Mouse (Mus musculus) heart, adult 8-10 months (tissue): ENCODE results near the gene Ndufv1. TPM values are rescaled to one million over a fixed set of nuclear protein-coding genes. Genes with fewer than 3 reads are reported as not detected.
"Not testable (repeated sequence)": the region's sequence is repeated elsewhere in the genome, so short reads cannot be mapped to it uniquely, and the experiment has no call there.

Experiments
- DNase-seq: peaks from one replicate; pipeline ENCODE4 v3.0.0; 2022; ENCODE audit warnings: low spot score
- total RNA-seq, 4 experiments: library from RNA; stranded (reverse); gene quantifications; 2 replicates each; pipeline ENCODE4 v1.2.4; 2022

Ndufv1 gene
- total RNA-seq, 4 experiments from 2014 or later, result 1,087 to 1,207 (median 1,176) TPM

DNA sequence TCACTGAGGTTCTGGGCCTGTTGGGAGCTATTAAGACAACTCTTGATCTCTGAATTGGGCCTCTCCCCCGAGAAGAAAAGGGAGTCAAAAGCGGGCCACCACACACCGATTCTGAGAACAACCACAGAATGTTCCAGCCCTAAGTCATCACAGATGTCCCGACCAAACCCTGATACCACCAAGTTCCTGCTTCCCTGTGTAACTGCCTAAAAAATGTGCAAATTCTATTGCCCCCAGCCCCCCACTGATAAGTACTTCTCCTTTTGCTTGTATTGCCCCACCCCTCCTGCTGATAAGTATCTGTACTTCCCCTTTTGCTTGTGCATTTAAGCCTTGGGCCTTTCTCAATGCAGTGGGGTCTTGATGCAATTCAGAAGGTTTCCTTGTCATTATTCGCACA is 31.5 kb upstream of the Ndufv1 start:
- not testable (repeated sequence) for DNase-seq

DNA sequence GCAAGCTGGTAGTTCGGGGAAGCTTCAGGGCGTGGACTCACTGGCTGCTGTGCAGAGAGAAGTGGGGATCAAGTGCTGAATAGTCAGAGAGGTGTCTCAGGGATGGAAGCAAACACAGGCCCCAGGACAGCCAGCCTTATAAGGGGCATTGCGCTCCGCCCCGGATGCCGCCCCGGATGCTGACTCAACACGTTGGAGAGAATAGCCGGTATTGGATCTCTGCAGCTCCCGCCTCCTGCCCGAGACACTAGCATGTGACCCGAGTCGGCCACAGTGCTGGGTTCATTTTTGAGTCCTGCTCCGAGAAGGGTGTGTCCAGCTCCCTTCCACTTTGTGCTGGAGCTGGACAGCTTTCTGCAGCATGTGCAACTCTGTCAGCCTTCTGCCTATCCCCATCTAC is 29.5 kb upstream of the Ndufv1 start:
- peak; percentile 48 for DNase-seq

DNA sequence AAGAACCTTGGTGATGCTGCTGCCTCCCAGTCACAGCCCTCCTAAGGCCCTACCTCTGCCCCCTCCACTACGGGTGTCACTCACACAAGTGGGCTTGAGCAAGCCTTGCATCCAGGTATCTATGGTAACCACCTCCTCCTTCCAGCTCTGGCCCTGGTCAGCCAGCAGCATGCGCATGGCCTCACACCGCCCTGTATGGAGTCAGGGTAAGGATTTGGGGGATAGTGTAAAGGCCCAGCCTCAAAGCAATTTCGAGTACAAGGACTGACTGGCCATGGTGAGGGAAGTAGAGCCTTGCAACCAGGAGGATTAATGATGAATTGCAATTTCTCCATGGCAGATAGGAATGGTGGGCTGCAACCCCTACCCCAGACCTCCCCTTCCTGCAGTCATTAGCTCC is 28.9 kb upstream of the Ndufv1 start:
- DNase-seq, result not testable (repeated sequence)

DNA sequence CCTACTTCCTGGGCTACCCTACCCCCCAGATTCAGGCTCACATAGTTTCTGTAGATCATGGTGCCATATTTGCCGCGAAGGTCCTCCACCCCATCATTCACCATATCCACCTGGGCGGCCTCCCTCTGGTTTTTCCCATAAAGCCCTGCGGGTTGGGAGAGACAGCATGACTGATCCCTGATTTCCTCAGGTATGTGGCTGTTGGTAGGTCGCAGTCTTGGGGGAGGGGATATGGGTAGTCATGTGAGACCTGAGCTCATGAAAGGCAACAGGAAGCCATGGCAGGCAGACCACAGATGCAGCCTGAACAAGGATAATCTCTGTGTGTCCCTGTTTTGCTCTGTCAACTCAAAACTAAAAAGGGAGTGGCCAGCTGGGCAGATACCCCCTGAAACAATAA is 28.3 kb upstream of the Ndufv1 start:
- not testable (repeated sequence) for DNase-seq

DNA sequence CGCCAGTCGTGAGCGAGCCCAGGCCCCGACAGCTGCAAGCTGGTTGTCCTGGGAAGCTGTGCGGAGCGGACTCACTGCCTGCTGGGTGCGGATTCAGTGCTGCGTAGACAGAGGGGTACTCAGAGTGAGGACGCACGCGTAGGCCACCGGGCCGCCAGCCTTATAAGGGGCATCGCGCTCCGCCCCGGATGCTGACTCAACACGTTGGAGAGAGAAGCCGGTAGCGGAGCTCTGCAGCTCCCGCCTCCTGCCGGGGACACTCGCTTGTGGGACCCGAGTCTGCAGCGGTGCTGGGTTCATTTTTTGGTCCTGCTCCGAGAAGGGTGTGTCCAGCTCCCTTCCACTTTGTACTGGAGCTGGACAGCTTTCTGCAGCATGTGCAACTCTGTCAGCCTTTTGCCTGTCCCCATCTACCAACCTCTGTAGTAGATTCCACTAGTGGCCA is 25.2 kb upstream of the Ndufv1 start, which contains the start of gene Gstp1:
Gene Gstp1 (minus strand): TSS at position 198 of the 445 bp plus-strand sequence.
- peak; percentile 88 for DNase-seq

DNA sequence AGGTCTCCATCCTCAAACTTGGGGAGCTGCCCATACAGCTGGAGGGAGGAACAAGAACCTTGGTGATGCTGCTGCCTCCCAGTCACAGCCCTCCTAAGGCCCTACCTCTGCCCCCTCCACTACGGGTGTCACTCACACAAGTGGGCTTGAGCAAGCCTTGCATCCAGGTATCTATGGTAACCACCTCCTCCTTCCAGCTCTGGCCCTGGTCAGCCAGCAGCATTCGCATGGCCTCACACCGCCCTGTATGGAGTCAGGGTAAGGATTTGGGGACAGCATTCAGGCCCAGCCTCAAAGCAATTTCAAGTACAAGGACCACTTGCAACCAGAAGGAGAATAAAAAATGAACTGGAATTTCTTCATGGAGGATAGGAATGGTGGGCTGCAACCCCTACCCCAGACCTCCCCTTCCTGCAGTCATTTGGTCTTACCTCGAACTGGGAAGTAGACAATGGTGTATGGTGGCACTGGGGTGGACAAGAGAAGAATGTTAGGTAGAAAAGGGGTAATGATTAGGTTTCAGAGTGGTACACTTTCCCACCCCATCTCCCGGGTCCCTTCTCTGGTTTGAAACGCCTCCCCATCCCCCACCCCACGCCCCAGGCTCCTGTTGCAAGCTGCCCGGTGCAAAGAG is 24.7 kb upstream of the Ndufv1 start:
- not testable (repeated sequence) for DNase-seq

DNA sequence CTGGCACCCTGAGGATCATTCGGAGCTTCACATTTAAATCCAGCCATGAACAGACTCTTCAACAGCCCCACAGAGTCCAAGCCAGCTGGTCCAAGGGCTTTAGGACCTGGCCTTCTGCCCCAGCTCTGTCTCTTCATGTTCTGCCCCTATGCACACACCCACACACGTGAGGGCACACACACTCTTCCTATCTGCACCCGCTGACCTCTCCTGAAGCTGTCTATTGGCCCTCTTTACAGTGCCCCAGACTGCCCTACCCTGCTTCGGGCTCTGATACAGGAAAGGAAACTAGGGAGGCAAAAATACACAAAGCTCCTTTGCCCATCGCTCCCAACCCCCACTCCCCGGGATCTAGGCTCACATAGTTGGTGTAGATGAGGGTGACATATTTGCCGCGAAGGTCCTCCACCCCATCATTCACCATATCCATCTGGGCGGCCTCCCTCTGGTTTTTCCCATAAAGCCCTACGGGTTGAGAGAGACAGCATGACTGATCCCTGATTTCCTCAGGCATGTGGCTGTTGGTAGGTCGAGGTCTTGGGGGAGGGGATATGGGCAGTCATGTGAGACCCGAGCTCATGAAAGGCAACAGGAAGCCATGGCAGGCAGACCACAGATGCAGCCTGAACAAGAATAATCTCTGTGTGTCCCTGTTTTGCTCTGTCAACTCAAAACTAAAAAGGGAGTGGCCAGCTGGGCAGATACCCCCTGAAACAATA is 23.9 kb upstream of the Ndufv1 start:
- DNase-seq, result no peak

DNA sequence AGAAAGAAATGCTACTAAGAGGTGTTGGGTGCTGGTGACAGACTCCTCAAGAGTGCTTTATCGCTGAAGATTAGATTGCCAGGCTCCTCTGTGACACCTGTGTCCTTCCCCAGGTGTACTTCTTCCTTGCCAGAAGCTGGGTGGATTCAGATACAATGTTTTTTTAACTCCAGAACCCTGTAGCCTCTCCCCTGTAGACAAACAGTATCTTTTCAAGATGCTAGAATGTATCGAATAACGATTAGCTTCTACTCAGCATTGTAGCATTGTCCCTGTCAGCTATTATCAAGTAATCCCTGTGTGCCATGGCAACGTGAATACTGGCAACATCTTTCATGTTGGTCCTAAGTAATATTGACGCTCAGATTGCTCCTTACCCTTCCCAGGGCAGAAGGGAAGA is 21.1 kb upstream of the Ndufv1 start:
- DNase-seq, result no peak

DNA sequence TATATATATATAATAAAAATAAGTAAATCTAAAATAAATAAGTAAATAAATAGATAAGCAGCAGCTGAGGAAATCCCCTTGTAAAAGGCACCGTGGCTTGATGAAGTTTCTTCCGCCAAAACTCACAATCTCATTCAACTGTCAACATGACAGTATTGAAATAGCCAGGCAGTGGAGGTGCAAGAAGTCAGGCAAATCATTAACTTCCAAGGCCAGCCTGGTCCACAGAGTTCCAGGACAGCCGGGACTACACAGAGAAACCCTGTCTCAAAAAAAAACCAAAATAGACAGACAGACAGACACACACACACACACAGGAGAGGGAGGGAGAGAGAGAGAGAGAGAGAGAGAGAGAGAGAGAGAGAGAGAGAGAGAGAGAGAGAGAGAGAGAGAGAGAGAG is 20.7 kb upstream of the Ndufv1 start:
- no peak for DNase-seq

DNA sequence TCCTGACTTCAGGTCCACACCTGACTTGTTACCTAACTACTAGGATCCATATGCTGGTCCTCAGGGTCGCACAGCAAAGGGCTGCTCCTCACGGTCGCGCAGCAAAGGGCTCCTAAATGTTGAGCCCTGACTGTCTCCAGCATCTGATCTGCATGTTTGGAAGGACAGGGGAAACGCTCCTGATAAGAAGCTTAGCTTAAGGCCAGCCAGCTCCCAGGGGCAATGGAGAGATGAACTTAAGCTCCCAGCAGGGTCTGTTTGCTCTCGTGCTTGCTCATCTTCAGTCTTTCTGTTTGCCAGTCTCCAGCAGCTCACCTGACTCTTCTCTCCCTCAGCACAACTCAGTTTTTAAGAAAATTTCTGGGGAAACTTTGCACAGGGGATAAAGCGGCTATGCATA is 20.1 kb upstream of the Ndufv1 start:
- DNase-seq, result no peak

DNA sequence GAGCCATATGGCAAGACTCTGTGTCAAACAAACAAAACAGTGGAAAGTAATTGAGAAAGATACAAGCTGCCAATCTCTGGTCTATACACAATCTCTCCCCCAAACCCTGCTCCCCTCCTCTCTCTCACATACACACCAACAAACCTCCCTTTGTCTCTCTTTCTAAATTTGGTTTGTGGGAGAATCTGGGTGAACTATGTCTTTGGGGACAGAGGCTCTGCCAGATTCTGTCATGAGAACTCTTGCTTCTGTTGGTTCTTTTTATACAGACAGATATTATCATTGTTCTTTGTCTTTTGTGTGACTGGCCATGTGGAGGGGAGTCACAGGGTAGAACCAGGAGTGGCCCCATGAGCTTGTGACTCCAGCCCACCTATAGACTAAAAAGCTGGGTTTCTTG is 15.0 kb upstream of the Ndufv1 start:
- DNase-seq, result no peak

DNA sequence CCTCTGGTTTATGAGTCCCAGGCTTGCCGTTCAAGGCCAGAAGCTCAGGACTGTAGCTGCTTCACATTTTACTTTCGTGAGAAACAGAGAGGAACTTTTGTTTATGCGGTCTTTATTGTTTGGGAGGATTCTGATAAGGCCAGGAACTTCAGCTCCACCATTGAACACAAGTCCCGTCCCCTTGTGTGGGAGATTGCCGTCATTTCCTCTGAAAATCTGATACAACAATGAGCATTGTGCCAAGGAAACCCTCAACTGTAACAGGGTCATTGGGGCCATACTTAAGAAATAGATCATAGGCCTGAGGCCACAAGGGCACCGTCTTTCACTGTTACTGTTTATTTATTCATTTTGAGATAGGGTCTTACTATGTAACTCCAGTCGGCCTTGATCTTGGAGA is 10.6 kb upstream of the Ndufv1 start:
- DNase-seq, result no peak

DNA sequence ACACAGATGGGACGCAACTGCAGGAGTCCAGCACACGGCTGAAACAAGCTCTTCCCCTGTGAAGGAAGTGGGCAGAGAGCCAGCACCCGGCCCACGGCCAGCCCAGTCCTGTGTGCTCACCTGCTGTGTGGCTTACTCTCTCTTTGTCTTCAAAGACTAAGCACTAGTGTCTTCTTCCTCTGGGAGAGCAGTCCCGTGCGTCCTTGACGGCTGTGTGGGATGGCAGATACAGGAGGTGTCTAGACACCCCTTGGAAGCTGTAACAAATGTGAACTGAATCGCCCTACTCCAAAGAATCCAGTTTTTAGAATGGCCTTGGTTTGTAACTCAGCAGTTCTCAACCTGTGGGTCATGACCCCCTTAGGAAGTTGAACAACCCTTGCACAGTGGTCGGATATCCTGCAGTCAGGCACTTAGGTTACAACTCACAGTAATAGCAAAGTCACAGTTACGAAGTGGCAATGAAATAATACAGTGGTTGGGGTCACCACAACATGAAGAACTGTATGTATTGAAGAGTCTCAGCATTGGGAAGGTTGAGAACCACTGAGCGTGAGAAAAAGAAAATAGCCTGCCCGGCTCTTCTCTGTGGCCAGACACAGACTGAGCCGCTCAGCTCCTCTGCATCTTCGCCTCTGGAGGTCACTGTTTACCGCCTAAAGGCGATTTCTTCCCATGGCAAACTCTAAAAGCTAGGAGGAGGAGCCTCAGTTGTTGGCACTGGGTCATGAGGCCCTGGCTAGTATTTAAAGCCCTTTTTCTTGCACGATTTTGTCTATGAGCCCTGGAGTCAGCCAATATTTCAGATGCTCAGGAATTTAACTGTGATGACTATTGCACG is 6.4 kb upstream of the Ndufv1 start:
- peak; percentile 90 for DNase-seq

DNA sequence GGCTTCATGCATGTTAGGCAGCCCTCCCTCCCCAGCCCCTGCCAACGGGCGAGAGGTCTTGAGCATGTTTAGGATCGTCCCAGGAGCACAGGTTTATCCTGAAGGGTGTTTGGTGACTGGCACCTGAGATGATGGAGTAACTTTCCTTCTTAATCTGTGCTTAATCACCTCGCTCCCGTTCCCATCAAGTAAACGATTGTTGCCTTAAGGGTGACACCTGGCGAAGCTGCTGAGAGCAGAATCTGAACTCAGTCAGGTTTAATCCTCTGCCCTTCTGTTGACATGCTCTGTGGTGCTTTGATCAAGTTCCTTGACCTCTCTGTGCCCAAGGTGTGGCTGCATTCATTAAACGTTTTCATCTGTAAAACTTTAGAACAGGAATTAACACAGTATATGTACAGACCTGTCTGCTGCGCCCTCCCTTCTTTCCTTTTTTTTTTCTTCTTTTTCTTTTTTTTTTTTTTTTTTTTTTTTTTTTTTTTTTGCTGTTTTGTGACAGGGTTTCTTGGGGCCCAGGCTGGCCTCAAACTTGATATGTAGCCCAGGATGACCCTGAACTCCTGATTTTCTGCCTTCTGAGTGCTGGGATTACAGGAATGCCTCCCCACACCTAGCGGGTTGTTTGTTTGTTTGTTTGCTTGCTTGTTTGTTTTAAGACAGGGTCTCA is 5.4 kb upstream of the Ndufv1 start:
- no peak for DNase-seq

DNA sequence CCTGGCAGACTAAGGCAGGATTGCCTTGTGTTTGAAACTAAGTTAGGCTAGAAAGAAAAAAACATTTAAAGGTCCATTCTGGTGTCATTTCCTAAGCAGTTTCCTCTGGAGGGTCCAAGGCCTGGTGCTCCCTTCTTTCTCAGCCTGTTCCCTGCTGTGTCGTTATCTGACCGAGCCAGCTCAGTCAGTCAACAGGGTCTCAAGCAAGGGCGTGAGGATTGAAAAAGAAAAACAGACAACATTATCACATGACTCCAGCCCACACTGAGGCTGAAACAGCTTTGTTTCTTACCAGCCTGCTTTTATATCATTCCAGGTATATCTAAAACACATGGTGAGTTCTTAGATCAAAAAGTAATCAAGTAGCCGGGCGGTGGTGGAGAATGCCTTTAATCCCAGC is 3.0 kb upstream of the Ndufv1 start:
- no peak for DNase-seq

DNA sequence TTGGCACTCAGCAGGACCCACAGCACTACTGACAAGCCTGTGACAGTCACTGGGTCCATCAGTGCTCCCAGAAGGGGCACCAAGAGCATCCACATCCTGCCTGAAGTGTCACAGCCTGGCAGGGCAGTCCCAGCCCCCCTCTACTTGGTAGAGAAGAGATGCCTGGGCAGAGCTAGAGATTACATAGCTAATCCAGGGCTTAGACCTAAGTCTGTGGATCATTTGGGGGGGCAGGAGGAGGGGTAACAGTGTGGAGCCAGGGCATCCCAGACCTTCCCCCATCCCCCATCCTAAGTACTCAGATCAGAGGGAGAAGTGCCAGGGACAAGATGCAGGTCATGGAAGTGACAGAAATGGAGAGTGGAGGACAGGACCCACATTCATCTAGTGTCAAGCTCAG is 2.2 kb upstream of the Ndufv1 start:
- DNase-seq, result no peak

DNA sequence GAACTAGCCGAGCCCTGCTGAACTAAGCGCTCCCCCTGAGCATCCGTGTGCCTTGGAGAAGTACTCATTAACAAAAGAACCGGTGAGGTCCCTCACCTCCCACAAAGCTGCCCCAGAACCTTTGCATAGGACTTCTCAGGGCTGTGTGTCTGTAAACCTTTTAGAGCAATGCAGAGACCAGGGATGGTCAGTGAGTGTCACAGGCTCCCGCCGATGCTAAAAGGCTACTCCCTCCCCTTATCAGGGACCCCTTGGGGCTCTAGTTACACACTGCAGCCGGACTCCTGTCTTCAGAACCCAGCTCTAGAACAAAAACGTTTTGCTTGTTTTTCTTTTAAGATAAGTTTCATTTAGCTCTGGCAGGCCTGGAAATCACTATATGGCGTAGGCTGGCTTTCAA is 460 bp upstream of the Ndufv1 start:
- DNase-seq, result no peak

DNA sequence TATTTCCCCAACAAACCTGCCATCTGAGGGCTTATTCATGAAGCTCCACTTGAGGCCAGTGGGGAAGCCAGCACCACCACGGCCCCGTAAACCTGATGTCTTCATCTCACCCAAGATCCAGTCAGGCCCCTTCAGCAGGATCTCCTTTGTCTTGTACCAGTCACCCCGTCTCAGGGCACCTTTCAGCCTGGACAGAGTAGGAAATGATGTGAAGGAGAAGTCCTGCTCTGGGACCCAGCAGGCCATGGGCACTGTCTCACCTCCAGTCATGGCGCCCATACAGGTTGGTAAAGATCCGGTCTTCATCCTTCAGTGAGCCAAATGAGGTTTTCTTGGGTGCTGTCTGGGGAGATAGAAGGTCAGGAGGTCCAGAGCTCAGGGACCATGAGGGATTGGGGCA is 1.5 kb downstream of the Ndufv1 start:
- DNase-seq, result no peak

DNA sequence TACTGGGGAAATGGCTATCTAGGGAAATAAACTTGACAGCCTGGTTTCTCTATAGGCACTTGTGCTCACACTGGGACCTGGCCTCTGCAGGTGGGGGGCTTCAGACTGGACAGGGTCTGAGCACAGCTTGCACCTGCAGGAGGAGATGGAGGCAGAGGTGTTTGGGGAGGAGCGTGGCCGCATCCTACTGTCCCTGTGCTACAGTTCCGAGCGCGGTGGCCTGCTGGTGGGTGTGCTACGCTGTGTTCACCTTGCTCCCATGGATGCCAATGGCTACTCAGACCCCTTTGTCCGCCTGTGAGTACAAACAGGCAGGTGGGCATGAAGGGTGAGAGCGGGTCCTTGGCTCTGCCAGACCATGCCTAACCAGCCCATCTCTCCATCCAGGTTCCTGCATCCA is 6.6 kb downstream of the Ndufv1 start:
- no peak for DNase-seq

DNA sequence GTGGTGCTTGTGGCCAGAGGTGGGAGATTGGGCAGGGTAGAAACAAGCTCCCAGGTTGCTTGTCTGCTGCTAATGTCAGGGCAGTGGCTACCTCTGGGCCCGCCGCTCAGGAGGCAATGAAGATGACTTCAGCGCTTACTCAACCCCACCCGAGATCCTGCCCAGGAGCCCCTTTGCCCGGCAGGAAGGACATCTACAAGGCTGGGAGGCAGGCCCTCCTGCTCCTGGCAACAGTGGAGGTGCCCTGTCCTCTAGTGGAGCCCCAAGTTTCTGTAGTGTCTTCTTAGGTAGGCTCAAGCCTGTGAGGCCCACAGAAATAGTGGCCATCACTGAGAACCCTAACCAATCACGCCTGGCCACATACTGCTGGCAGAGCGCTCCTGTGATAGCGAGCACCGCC is 7.5 kb downstream of the Ndufv1 start:
- no peak for DNase-seq

DNA sequence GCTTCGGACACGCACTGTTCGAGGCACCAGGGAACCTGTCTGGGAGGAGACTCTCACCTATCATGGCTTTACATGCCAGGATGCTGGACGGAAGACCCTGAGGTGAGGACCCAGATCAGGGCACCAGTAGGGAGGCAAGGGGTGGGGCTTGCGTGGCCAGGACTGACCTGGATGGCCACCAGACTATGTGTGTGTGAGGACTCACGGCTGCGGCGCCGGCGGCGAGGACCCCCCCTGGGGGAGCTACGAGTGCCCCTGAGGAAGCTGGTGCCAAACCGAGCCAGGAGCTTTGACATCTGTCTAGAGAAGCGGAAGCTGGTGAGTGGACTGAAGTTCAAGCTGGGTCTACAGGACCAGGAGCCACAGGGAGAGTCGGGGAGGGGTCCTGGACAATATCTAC is 8.3 kb downstream of the Ndufv1 start:
- no peak for DNase-seq

DNA sequence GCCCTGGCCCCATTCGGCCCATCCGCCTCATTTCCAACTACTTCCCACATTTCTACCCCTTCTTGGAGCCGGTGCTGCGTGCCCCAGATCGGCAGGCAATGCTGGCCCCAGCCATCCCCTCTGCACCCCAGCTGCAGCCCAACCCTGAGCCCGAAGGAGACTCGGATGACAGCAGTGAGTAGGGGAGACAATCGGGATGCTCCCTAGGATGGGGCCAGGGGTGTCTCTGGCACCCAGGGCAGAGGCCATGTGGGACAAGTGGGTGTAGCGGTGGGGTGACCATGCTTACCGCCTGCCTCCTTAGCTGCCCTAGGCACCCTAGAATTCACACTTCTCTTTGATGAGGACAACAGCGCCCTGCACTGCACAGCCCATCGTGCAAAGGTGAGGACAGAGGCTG is 9.0 kb downstream of the Ndufv1 start:
- DNase-seq, result no peak
